In the genomic region with DNA sequence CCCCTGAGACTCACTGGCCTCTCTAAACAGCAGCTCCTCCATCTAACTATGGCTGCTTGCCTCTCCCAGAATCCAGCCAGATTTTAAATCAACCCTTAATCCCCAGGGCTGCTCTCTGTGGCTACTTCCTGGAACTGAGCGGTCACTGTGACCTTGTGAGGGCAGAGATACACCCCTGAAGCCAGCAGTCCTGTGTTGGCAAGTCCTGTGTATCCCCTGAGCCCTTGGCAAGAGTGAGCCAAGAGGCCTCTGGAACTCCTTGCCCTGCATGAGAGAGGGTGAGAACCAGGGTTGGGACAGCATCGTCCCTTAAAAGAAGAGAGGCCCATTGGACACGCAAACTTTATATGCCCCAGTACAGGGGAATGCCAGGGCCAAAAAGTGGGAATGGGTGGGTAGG, we compare ENCODE assay signal across 19 mouse cellular contexts.
A peak's percentile ranks its signal among the peaks of the same experiment; 100 is the strongest.
DNase-seq lines count a peak whose midpoint lies in the region; ATAC-seq and TF ChIP-seq lines count a peak whose summit lies in the region.
"Had no signal": no experiment of that assay in that cellular context is flagged by ENCODE, and none has a peak within 500 bp of the region (broad histone marks: within the 10 kb centered on the region; RNA-seq: fewer than 3 reads in every experiment).

No protein-coding gene starts in this region.

- no peak overlapping the region for H3K9ac ChIP-seq in midbrain, postnatal 0 days (replicated peaks; ENCODE audit: low read length, poor library complexity, severe bottlenecking)
- H3K9ac ChIP-seq: embryonic facial prominence, embryonic 15.5 days; heart, embryonic 13.5 days; hindbrain, embryonic 14.5 days; intestine, embryonic 15.5 days had no signal

- no peaks in the 10 kb centered on the region for H3K9me3 ChIP-seq in midbrain, postnatal 0 days (ENCODE audit: low read length)
- H3K9me3 ChIP-seq: embryonic facial prominence, embryonic 15.5 days; intestine, embryonic 15.5 days had no signal

- peak; percentile 3 for DNase-seq in adrenal gland, adult 8-10 months
- DNase-seq in adrenal gland, adult 18-20 months (ENCODE audit: low spot score in 2 of 2): no peak
- DNase-seq in gastrocnemius, adult 2 months: no peak
- DNase-seq in gastrocnemius, postnatal 10 days: no peak
- peak; percentile 30 for DNase-seq in ovary, adult 18-20 months (ENCODE audit: low spot score)
- no peak for DNase-seq in ovary, postnatal 10 days (ENCODE audit: low spot score)
- DNase-seq in adrenal gland, postnatal 14 days: peak; percentile 54
- DNase-seq in midbrain, postnatal 0 days (ENCODE audit: low spot score): no peak
- DNase-seq: cerebellum, adult 2 months; embryo, embryonic 11 days; kidney, adult 18-20 months had no signal

- no peak for TF ChIP-seq CTCF in gastrocnemius, adult 2 months (IDR thresholded peaks at IDR 0.05)
- no peak for TF ChIP-seq CTCF in midbrain, postnatal 0 days (IDR thresholded peaks at IDR 0.05)

- no peaks in the 10 kb centered on the region for H3K36me3 ChIP-seq in midbrain, postnatal 0 days (ENCODE audit: insufficient read depth, low read length)
- H3K36me3 ChIP-seq: embryonic facial prominence, embryonic 15.5 days; forebrain, embryonic 10.5 days; heart, embryonic 13.5 days; hindbrain, embryonic 10.5 days; intestine, embryonic 15.5 days had no signal

- intact Hi-C loops in gastrocnemius, adult 2 months (cut with DNase I): no loop called here

- H3K27me3 ChIP-seq in midbrain, postnatal 0 days (ENCODE audit: insufficient read depth, low read length): no peaks in the 10 kb centered on the region
- H3K27me3 ChIP-seq: embryonic facial prominence, embryonic 15.5 days; intestine, embryonic 15.5 days had no signal

- no peaks in the 10 kb centered on the region for H3K4me1 ChIP-seq in midbrain, postnatal 0 days (ENCODE audit: insufficient read depth, low read length)
- H3K4me1 ChIP-seq: heart, embryonic 13.5 days; intestine, embryonic 15.5 days had no signal

- H3K4me2 ChIP-seq in midbrain, postnatal 0 days (ENCODE audit: low read depth, low read length, poor library complexity, severe bottlenecking): no peak overlapping the region
- H3K4me2 ChIP-seq: embryonic facial prominence, embryonic 15.5 days; heart, embryonic 13.5 days; hindbrain, embryonic 14.5 days; intestine, embryonic 15.5 days had no signal

- H3K4me3 ChIP-seq in gastrocnemius, adult 2 months: no peak overlapping the region
- no peak overlapping the region for H3K4me3 ChIP-seq in midbrain, postnatal 0 days (ENCODE audit: low read depth, low read length)
- H3K4me3 ChIP-seq: embryonic facial prominence, embryonic 15.5 days; erythroblast, embryonic 14.5 days; forebrain, embryonic 10.5 days; heart, embryonic 13.5 days; hindbrain, embryonic 10.5 days; intestine, embryonic 15.5 days had no signal

- H3K27ac ChIP-seq in gastrocnemius, adult 2 months: peak overlapping the region; percentile 2
- no peak overlapping the region for H3K27ac ChIP-seq in midbrain, postnatal 0 days (ENCODE audit: low read depth, low read length)
- H3K27ac ChIP-seq: embryonic facial prominence, embryonic 15.5 days; forebrain, embryonic 10.5 days; heart, embryonic 13.5 days; hindbrain, embryonic 10.5 days; hindbrain, embryonic 14.5 days; intestine, embryonic 15.5 days had no signal

- WGBS in midbrain, postnatal 0 days: 78% methylated on average over 3 of the region's 3 CpGs

- ATAC-seq in midbrain, postnatal 0 days (ENCODE audit: low FRiP score): no peak
- ATAC-seq: forebrain, embryonic 16.5 days; intestine, embryonic 15.5 days had no signal

Comparison
In these comparisons a context has a peak if more than half of its experiments do, and no peak if none do; other contexts are left out.
1. DNase-seq: peak in adrenal gland, adult 8-10 months (single experiment), ovary, adult 18-20 months (single experiment) and adrenal gland, postnatal 14 days (single experiment); none in adrenal gland, adult 18-20 months (0 of 2), gastrocnemius, adult 2 months (single experiment), gastrocnemius, postnatal 10 days (single experiment), ovary, postnatal 10 days (single experiment) and midbrain, postnatal 0 days (single experiment).